Mouse (Mus musculus) myocyte (in vitro differentiated cells): ENCODE measurements around the gene Fahd1.

Source experiments
- E2F4 ChIP-seq: IDR thresholded peaks from one replicate; pipeline ENCODE4 v1.6.1; 2011; ENCODE audit warnings: mild to moderate bottlenecking, control low read depth, moderate library complexity; ENCODE audit not compliant: insufficient read depth
- POLR2A ChIP-seq: IDR thresholded peaks from one replicate; pipeline ENCODE4 v1.6.1; 2011; ENCODE audit warnings: low read depth, mild to moderate bottlenecking, control low read depth, moderate library complexity; ENCODE audit not compliant: insufficient read length
- SRF ChIP-seq: IDR thresholded peaks from one replicate; pipeline ENCODE4 v1.6.1; 2011; ENCODE audit warnings: low read depth; ENCODE audit not compliant: control insufficient read depth, insufficient read length
- TCF12 ChIP-seq: IDR thresholded peaks from one replicate; pipeline ENCODE4 v1.6.1; 2011; ENCODE audit warnings: mild to moderate bottlenecking, control low read depth; ENCODE audit not compliant: poor library complexity, insufficient read depth, severe bottlenecking

DNA sequence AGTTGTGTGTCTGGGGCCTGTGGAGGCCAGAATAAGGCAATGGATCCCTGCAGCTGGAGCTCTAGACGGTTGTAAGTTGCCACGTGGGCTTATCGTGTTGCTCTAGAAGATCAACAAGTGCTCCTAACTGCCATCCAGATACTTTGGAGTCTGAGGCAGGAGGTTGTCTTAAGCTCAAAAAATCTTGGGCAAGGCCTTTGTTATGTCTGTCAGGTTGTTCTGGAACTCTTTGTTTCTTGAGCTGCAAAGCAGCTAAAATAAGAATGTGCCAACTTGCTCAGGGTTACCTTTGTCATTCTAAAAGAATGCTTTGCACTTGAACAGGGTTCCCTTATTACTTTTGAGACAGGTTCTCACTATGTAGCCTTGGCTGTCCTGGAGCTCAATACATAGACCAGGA lies 39.0 kb downstream of the Fahd1 start:
- no peak for TF ChIP-seq POLR2A
- TF ChIP-seq E2F4, result no peak
- no peak for TF ChIP-seq TCF12
- no peak for TF ChIP-seq SRF
